Mouse (Mus musculus) neural tube, embryonic 12.5 days (tissue): Measurements from ENCODE around the gene Bnc1. TPM values are rescaled to one million over a fixed set of nuclear protein-coding genes. Genes with fewer than 3 reads are reported as not detected.

ENCODE experiments used
- ATAC-seq: fragments of 200-750 bp; cut with Nextera tagmentation; 2 replicates; pipeline ENCODE4 v1.8.0; 2017; ENCODE audit warnings: low read depth, mild to moderate bottlenecking, moderate TSS enrichment, moderate library complexity; ENCODE audit not compliant: low FRiP score
- H3K27ac ChIP-seq: fragments of 300-500 bp; sonication (generic); 2 replicates; pipeline ENCODE4 v1.5.1; 2016
- H3K27me3 ChIP-seq: fragments of 300-500 bp; sonication (generic); replicated peaks from 2 replicates; pipeline ENCODE4 v1.6.1; 2016; ENCODE audit warnings: mild to moderate bottlenecking
- H3K36me3 ChIP-seq: fragments of 300-500 bp; sonication (generic); 2 replicates; pipeline ENCODE4 v1.6.1; 2016; ENCODE audit warnings: mild to moderate bottlenecking
- H3K4me1 ChIP-seq: fragments of 300-500 bp; sonication (generic); 2 replicates; pipeline ENCODE4 v1.6.1; 2016
- H3K4me2 ChIP-seq: fragments of 300-500 bp; sonication (generic); replicated peaks from 2 replicates; pipeline ENCODE4 v1.6.1; 2016; ENCODE audit warnings: mild to moderate bottlenecking
- H3K4me3 ChIP-seq: fragments of 300-500 bp; sonication (generic); 2 replicates; pipeline ENCODE4 v1.5.1; 2016
- H3K9ac ChIP-seq: fragments of 300-500 bp; sonication (generic); 2 replicates; pipeline ENCODE4 v1.6.1; 2016; ENCODE audit warnings: mild to moderate bottlenecking
- H3K9me3 ChIP-seq: fragments of 300-500 bp; sonication (generic); 2 replicates; pipeline ENCODE4 v1.6.1; 2016; ENCODE audit warnings: mild to moderate bottlenecking
- WGBS: fragments of 180-500 bp; shearing (Covaris S2); methylation state at CpG from one replicate; pipeline ENCODE4 v1.1.7; 2016; 5-methylcytosine and 5-hydroxymethylcytosine counted together
- polyA plus RNA-seq: library from polyadenylated mRNA; unstranded; fragments of >200 nt; fragmentation: Nextera tagmentation; extraction: Ambion mirVana; gene quantifications from 2 replicates; pipeline ENCODE4 v1.2.1, GENCODE M21; 2016

Gene Bnc1
- polyA plus RNA-seq, 1 experiment from 2014 or later = 2.4 TPM

GRCm38 (mm10) chr7:81968975-81969374, 23.1 kb downstream of the Bnc1 start:
- Histone ChIP-seq H3K27me3 (no peaks in the 10 kb centered on the region), H3K9ac (no peak overlapping the region), H3K4me1 (no peaks in the 10 kb centered on the region), H3K36me3 (no peaks in the 10 kb centered on the region), H3K4me2 (no peak overlapping the region), H3K27ac (no peak overlapping the region), H3K4me3 (no peak overlapping the region), H3K9me3 (no peaks in the 10 kb centered on the region)
- ATAC-seq = no peak
- WGBS = 82% methylated on average over 6 of the region's 6 CpGs

GRCm38 (mm10) chr7:81968451-81968850, 23.6 kb downstream of the Bnc1 start:
- H3K36me3 ChIP-seq = no peaks in the 10 kb centered on the region
- no peaks in the 10 kb centered on the region for H3K9me3 ChIP-seq
- ATAC-seq = no peak
- WGBS = 88% methylated on average over 4 of the region's 4 CpGs
- H3K27ac ChIP-seq = no peak overlapping the region
- H3K27me3 ChIP-seq = no peaks in the 10 kb centered on the region
- H3K4me2 ChIP-seq = no peak overlapping the region
- H3K4me3 ChIP-seq = no peak overlapping the region
- H3K4me1 ChIP-seq = no peaks in the 10 kb centered on the region
- no peak overlapping the region for H3K9ac ChIP-seq

GRCm38 (mm10) chr7:81966195-81966594, 25.9 kb downstream of the Bnc1 start:
- H3K36me3 ChIP-seq = no peaks in the 10 kb centered on the region
- no peak overlapping the region for H3K9ac ChIP-seq
- no peaks in the 10 kb centered on the region for H3K4me1 ChIP-seq
- ATAC-seq = no peak
- no peaks in the 10 kb centered on the region for H3K27me3 ChIP-seq
- H3K9me3 ChIP-seq = no peaks in the 10 kb centered on the region
- H3K4me3 ChIP-seq = no peak overlapping the region
- no peak overlapping the region for H3K27ac ChIP-seq
- WGBS = 78% methylated on average over 5 of the region's 5 CpGs
- no peak overlapping the region for H3K4me2 ChIP-seq

GRCm38 (mm10) chr7:81959704-81960103, 32.4 kb downstream of the Bnc1 start:
- 5% methylated on average over 3 of the region's 3 CpGs for WGBS
- Histone ChIP-seq H3K4me2 (no peak overlapping the region), H3K4me3 (no peak overlapping the region), H3K4me1 (no peaks in the 10 kb centered on the region), H3K27me3 (no peaks in the 10 kb centered on the region), H3K27ac (no peak overlapping the region), H3K36me3 (no peaks in the 10 kb centered on the region), H3K9me3 (no peaks in the 10 kb centered on the region), H3K9ac (no peak overlapping the region)
- ATAC-seq = no peak

DNA sequence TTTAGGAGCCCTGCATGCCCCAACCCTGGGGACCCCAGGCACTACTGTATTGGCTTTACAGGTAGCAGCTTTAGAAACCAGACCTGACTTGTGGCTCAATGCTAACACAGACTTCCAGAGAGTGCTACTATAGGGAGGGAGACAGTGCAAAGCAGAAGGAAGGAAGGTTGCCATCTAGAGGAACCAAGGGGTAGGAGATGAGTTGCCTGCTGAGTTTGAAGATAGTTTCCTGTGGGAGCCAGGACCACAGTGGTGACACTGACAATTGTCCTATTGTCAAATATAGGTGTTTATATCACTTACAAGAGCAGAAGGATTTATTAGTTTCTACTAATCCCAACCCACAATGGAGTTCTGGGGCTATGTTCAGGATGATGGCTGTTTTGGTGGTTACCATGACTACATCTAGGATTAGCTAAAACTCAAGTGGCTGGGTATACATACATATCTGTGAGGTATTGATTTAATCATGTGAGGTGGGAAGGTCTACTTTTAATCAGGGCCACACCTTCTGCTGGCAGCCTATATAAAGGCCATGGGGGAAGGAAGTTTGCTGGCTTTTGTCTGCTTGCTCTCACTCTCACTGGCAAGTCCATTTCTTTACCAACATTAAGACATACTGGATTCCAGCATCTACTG, 37.8 kb downstream of the Bnc1 start:
- Histone ChIP-seq H3K9me3 (no peaks in the 10 kb centered on the region), H3K27me3 (no peaks in the 10 kb centered on the region), H3K4me3 (no peak overlapping the region), H3K36me3 (no peaks in the 10 kb centered on the region), H3K4me2 (no peak overlapping the region), H3K27ac (no peak overlapping the region), H3K4me1 (no peaks in the 10 kb centered on the region), H3K9ac (no peak overlapping the region)
- no peak for ATAC-seq

- Histone ChIP-seq H3K36me3 (no peaks in the 10 kb centered on the region), H3K27me3 (no peaks in the 10 kb centered on the region), H3K9ac (no peak overlapping the region), H3K4me2 (no peak overlapping the region), H3K4me1 (no peaks in the 10 kb centered on the region), H3K4me3 (no peak overlapping the region), H3K27ac (no peak overlapping the region), H3K9me3 (no peaks in the 10 kb centered on the region)
- no peak for ATAC-seq
- WGBS = 83% methylated on average over 2 of the region's 2 CpGs
These were observed 41.6 kb downstream of the Bnc1 start for GRCm38 (mm10) chr7:81950499-81950898.

- Histone ChIP-seq H3K27ac (no peak overlapping the region), H3K27me3 (no peaks in the 10 kb centered on the region), H3K9me3 (no peaks in the 10 kb centered on the region), H3K4me1 (no peaks in the 10 kb centered on the region), H3K9ac (no peak overlapping the region), H3K36me3 (no peaks in the 10 kb centered on the region), H3K4me2 (no peak overlapping the region), H3K4me3 (no peak overlapping the region)
- no peak for ATAC-seq
- WGBS = 22% methylated on average over 4 of the region's 4 CpGs
These were observed 46.7 kb downstream of the Bnc1 start for GRCm38 (mm10) chr7:81945398-81945797.

DNA sequence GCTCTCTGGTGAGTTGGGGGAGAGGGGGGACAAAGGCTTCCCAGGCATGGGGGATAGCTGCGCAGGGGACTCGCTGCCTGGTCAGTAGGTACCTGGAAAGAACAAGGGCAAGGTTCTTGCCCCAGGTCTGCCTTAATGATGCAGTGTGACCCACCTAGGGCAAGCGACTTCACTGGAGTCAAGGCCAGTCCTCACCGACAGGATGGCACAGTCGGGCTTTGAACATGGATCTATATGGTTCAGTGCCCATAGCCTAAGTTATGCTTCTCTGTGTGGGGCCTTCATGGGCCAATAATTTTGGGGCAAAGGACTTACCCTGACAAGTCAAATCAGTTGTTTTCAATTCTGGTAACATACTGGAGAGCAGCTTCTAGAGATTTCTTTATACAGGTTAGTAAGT, 57.3 kb downstream of the Bnc1 start:
- peak; percentile 39 for ATAC-seq
- peak overlapping the region; percentile 92 for H3K4me3 ChIP-seq
- peak overlapping the region; percentile 98 for H3K9ac ChIP-seq
- H3K27ac ChIP-seq = peak overlapping the region; percentile 96
- no peaks in the 10 kb centered on the region for H3K36me3 ChIP-seq
- H3K9me3 ChIP-seq = no peaks in the 10 kb centered on the region
- H3K4me1 ChIP-seq = peaks cover 15% of the 10 kb centered on the region
- H3K27me3 ChIP-seq = no peaks in the 10 kb centered on the region
- peak overlapping the region; percentile 74 for H3K4me2 ChIP-seq
- WGBS = 2% methylated on average over 5 of the region's 5 CpGs

- H3K27ac ChIP-seq = peak within 1 kb of the TSS; percentile 96
- H3K36me3 ChIP-seq = no peaks in the 10 kb centered on the region
- H3K9ac ChIP-seq = peak within 1 kb of the TSS; percentile 98
- under 1% methylated on average over 62 of the region's 63 CpGs for WGBS
- no peaks in the 10 kb centered on the region for H3K9me3 ChIP-seq
- ATAC-seq = peak; percentile 92
- H3K4me3 ChIP-seq = peak within 1 kb of the TSS; percentile 92
- H3K4me2 ChIP-seq = peak within 1 kb of the TSS; percentile 74
- peaks cover 15% of the 10 kb centered on the region for H3K4me1 ChIP-seq
- H3K27me3 ChIP-seq = no peaks in the 10 kb centered on the region
These were observed 57.8 kb downstream of the Bnc1 start, which contains the start of gene Hdgfl3 for GRCm38 (mm10) chr7:81934267-81934745. Gene Hdgfl3, minus strand, starts transcription at chr7:81934473.

DNA sequence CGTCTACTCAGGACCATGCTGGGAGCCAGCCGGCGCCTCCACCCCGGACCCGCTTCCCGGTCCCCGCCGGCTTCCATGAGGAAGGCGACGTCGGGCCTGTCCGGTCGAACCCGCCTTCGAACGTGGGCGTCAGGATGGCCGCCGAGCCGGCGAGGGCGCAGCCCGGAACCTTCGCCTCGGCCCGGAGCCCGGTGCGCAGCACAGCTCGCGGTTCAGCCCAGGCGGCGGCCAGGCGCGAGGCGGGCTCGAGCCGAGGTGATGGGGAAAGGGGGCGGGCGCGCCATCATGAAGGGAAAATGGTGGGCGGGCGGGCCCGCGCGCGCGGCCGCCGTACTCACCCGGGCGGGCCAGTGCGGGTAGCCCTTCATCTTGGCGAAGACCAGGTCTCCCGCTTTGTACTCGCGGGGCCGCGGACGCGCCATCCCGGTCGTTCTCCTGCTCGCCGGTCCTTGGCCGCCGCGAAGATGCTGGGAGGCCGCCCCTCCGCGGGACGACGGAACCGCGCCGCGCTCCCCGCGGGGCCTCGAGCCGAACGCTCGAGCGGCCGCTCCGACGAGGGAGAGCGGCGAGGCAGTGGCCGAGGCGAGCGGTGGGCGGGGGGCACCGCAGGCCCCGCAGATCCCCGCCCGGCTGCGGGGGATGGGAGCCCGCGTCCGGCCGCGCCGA, 58.4 kb downstream of the Bnc1 start:
- Histone ChIP-seq H3K36me3 (no peaks in the 10 kb centered on the region), H3K4me3 (peak overlapping the region; percentile 92), H3K9ac (peak overlapping the region; percentile 98), H3K27me3 (no peaks in the 10 kb centered on the region), H3K9me3 (no peaks in the 10 kb centered on the region), H3K4me1 (peaks cover 15% of the 10 kb centered on the region), H3K27ac (peak overlapping the region; percentile 96), H3K4me2 (peak overlapping the region; percentile 74)
- ATAC-seq = peak; percentile 77
- WGBS = under 1% methylated on average over 102 of the region's 103 CpGs

- H3K4me2 ChIP-seq = peak overlapping the region; percentile 74
- peaks cover 19% of the 10 kb centered on the region for H3K4me1 ChIP-seq
- 7% methylated on average over 23 of the region's 23 CpGs for WGBS
- ATAC-seq = peak; percentile 30
- H3K27ac ChIP-seq = peak overlapping the region; percentile 96; the same call in 1 of the 2 replicates
- H3K27me3 ChIP-seq = no peaks in the 10 kb centered on the region
- H3K9ac ChIP-seq = peak overlapping the region; percentile 98
- H3K9me3 ChIP-seq = no peaks in the 10 kb centered on the region
- peak overlapping the region; percentile 92 for H3K4me3 ChIP-seq
- H3K36me3 ChIP-seq = no peaks in the 10 kb centered on the region
These were observed 59.0 kb downstream of the Bnc1 start for GRCm38 (mm10) chr7:81933061-81933600.

DNA sequence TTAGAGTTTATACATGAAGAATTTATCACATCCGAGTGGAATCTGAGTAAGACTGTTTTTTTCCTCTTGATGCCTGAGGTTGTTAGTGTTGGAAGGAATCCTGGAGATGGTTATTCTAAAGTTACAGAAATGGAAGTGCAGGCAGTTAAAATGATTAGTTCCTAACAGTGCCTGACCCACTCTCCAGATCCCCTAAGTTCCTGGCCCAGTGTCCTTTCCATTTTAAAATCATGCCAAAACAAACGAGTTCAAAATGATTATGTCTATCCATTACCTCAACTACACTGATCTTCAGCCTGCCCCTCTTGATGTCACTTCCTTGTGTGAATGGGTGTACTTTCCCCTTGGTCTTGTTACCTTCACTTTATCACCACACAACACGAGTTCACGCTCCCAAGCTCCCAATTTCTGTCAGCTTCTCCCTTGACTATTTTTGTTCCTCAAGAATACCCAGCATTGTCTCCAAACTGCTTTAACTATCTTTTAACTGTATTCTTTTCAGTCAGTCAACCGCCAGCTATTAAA, 59.5 kb downstream of the Bnc1 start:
- no peaks in the 10 kb centered on the region for H3K27me3 ChIP-seq
- peak overlapping the region; percentile 92 for H3K4me3 ChIP-seq
- H3K36me3 ChIP-seq = no peaks in the 10 kb centered on the region
- no peaks in the 10 kb centered on the region for H3K9me3 ChIP-seq
- peaks cover 19% of the 10 kb centered on the region for H3K4me1 ChIP-seq
- H3K4me2 ChIP-seq = peak overlapping the region; percentile 74
- no peak overlapping the region for H3K27ac ChIP-seq
- peak overlapping the region; percentile 98 for H3K9ac ChIP-seq
- WGBS = 42% methylated on average over 5 of the region's 5 CpGs
- ATAC-seq = no peak
